Mouse (Mus musculus): ENCODE results near the gene Zcchc7.
"Not testable (repeated sequence)": the region's sequence is repeated elsewhere in the genome, so short reads cannot be mapped to it uniquely, and the experiment has no call there.

Gene Zcchc7

DNA sequence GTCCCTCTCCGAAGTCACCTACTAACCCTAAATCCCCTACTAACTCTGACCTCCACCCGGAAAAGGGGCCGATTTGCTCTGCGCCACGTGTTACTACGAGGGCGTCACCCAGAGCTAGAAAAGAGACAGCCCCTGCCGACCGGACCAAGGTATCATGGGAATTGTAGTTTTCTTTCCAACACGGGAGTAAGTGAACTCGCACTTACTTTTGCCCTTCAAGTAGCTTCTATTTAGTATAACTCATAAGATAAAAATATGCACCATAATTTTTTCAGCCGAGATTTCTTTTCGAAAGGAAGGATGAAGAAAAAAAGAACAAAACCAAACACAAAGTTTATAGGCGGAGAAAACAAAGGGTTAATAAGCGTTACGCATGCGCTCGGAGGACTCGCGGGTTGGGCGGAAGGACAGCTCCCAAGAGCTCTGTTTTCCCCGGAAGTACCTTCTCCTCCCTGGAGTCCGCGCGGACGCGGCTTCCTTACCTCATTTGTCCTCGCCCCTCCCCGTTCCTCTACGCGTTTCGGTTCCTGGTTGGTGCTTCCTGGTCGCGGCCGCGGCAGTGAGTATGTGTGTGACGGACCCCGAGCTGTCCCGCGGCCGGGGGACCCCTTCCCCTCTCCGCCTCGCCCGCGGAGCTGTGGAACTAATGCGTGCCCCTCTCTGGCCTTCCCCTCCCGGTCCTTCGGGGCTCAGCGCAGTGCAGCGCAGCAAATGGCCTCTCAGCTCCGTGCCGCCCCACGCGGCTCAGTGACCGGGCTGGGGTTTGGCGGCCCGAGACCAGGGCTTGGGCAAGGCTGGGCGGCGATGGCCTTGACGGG is 666 bp downstream of the Zcchc7 start:
- in situ Hi-C loops (cut with MboI; ENCODE audit: low sequenced_read_pairs) = no loop called here

GRCm38 (mm10) chr4:44757131-44757530 is 1.5 kb downstream of the Zcchc7 start:
- in situ Hi-C loops (cut with MboI; ENCODE audit: low sequenced_read_pairs) = not testable (repeated sequence)

GRCm38 (mm10) chr4:44774890-44775289 is 19.2 kb downstream of the Zcchc7 start:
- in situ Hi-C loops (cut with MboI; ENCODE audit: low sequenced_read_pairs) = no loop called here

- in situ Hi-C loops (cut with MboI; ENCODE audit: low sequenced_read_pairs) = no loop called here
These were observed 21.0 kb downstream of the Zcchc7 start for GRCm38 (mm10) chr4:44776651-44777050.

- in situ Hi-C loops (cut with MboI; ENCODE audit: low sequenced_read_pairs) = no loop called here
These were observed 21.4 kb downstream of the Zcchc7 start for GRCm38 (mm10) chr4:44777101-44777500.

- in situ Hi-C loops (cut with MboI; ENCODE audit: low sequenced_read_pairs) = no loop called here
These were observed 22.0 kb downstream of the Zcchc7 start for GRCm38 (mm10) chr4:44777711-44778110.

- in situ Hi-C loops (cut with MboI; ENCODE audit: low sequenced_read_pairs) = no loop called here
These were observed 22.6 kb downstream of the Zcchc7 start for GRCm38 (mm10) chr4:44778316-44778715.

- in situ Hi-C loops (cut with MboI; ENCODE audit: low sequenced_read_pairs) = no loop called here
These were observed 24.9 kb downstream of the Zcchc7 start for GRCm38 (mm10) chr4:44780462-44781157.

GRCm38 (mm10) chr4:44781494-44781893 is 25.8 kb downstream of the Zcchc7 start:
- in situ Hi-C loops (cut with MboI; ENCODE audit: low sequenced_read_pairs) = no loop called here

DNA sequence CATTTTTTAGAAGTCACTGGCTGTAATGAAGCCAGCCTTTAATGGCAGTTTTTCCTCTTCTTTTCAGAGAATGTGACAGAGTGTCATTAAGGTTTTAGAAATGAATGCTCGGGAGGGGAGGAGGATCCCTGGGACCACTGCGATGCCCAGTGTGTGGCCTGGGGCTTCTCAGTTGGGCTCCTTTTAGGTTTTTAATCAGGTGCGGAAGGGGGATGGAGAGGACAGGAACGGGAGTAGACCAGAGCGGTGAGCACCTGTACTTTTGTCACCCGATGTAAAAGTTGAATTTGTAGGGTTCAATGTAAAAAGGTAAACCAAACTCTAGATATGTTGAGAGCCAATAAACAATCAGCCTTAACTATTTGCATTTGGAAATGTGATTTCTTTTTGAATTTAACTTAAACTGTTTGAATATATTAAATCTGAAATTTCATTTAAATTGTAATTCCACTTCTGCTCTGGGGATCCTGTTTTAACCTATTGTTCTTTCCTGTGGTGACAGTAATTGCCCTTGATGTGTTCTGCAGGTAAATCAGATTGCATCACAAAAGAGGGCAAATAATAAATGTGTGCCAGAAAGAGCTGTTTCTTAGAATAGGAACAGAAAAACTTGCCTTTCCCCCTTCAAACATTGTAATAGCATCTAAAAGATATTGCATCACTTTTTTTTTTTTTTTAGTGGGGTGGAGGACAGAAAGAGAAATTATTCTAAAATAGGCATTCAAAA is 28.1 kb downstream of the Zcchc7 start:
- in situ Hi-C loops (cut with MboI; ENCODE audit: low sequenced_read_pairs) = no loop called here

- in situ Hi-C loops (cut with MboI; ENCODE audit: low sequenced_read_pairs) = no loop called here
These were observed 57.2 kb downstream of the Zcchc7 start for GRCm38 (mm10) chr4:44812855-44813254.

DNA sequence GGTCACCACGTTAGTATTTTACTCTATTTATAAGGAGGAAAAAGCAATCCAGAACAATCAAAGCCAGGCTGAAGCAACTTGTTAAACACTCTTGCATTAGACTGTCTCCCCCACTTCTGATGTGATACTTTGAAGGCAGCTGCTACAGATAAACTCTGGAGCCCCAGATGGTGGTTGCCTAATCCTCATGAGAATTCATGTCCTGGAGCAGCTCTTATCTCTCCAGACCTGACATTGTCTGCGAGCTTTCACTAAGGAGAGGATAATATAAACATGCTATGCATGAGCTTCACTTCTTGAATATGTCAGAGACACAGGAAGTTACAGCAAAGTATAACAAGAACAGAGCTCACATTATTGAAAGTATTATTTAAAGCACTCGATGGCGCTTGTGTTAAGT is 58.1 kb downstream of the Zcchc7 start:
- in situ Hi-C loops (cut with MboI; ENCODE audit: low sequenced_read_pairs) = no loop called here

DNA sequence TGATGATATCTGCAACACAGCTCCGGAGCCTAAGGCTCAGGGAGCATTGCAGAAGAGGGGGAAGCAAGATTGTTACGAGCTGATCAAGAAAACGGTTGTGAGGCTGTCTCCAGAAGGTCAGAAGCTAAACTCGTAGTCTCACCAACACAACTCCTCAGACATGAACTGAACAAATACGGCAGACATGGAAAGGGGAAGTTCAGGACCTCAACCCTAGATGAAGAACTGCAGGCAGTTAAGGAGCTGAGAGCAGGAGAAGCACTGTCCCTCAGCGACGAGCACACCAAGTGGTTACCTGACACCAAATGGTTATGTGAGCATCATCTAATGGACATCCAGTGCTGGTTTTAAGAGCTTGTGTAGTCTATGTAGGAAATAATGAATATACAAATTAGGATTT is 60.9 kb downstream of the Zcchc7 start:
- in situ Hi-C loops (cut with MboI; ENCODE audit: low sequenced_read_pairs) = no loop called here

DNA sequence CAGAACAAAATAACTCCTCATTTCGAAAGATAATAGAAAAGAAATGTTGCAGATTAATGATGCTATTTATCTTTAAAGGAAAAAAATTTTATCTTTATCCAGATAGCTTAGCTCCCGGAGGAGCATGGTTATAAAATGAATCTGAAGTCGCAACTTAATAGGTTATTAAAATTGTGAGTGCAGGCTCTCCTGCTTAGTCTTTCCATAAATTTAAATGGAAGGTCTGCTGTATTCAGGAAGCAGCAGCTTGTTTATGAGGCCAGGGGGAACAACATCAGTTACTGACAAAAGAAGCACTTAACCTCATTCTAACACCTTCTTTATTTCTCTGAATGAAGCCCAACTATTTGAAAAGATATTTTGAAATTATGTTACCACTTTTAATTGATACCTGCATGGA is 74.9 kb downstream of the Zcchc7 start:
- in situ Hi-C loops (cut with MboI; ENCODE audit: low sequenced_read_pairs) = no loop called here

DNA sequence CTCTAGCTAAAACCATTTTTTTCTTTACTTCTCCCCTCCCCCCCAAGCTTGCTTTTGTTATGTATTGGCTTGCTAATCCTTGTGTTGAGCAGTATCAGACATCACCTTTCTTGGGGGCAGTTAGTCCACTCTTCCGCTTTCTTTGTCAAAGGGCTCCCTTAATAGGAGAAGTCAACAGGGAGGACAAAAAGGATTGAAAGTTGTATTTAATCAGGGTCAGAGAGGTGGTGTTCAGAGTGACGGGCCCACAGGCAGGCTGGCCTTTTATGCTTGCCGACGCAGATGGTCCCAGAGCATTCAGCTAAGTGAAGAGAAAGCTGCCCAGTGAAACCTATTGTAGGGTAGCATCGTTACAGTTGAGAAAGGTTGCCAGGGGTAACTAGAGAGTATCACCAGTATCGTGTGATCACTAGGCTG is 96.2 kb downstream of the Zcchc7 start:
- in situ Hi-C loops (cut with MboI; ENCODE audit: low sequenced_read_pairs) = no loop called here

DNA sequence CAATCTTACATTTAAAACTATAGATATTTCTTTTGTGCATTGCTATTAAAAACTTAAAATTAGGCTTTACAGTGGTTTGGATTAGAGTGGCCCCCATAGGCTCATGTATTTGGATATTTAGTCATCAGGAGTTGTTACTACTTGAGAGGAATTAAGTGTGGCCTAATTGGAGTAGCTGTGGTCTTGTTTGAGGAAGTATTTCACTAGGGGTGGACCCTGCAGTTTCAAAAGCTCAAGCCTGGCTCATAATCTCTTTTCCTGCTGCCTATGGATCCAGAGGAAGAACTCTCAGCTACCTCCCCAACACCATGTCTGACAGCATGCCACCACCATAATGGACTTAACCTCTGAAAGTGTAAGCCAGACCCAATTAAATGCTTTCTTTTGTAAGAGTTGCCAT is 115.9 kb downstream of the Zcchc7 start:
- in situ Hi-C loops (cut with MboI; ENCODE audit: low sequenced_read_pairs) = no loop called here

DNA sequence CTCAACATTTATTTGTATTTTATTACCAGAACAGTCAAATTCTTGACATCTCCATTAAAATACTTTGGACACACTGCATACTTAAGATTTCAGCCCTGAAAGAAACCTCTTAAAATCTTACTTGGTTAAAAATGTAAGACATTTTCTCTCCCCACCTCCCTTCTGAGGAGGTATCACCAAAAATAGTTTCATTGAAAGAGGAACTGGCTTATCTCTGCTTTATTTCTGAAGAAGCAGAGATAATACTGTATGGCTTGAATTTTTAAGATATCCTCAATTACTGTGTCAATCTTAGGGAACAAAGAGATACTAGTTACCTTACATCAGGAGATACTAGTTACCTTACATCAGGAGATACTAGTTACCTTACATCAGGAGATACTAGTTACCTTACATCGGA is 116.4 kb downstream of the Zcchc7 start:
- in situ Hi-C loops (cut with MboI; ENCODE audit: low sequenced_read_pairs) = no loop called here

- in situ Hi-C loops (cut with MboI; ENCODE audit: low sequenced_read_pairs) = no loop called here
These were observed 124.5 kb downstream of the Zcchc7 start for GRCm38 (mm10) chr4:44880065-44880623.

DNA sequence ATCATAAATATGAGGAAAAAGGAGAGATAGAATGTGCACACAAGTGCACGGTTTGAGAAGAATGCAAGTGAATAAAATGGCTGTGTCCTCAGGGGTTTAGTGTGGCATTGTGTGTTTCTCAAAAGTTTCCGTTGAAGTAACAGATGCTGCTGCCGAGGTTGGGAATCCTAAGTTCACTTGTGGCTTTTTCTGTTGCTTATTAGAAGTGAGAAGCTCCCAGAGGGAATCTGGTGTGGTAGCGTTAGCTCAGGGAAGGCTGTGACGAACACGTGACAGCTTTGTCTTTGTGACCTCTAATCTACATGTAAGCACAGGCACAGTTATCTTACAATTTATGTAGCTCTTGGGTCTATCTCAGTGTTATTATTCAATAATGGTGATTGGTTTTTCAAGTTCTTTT is 130.5 kb downstream of the Zcchc7 start:
- in situ Hi-C loops (cut with MboI; ENCODE audit: low sequenced_read_pairs) = no loop called here

DNA sequence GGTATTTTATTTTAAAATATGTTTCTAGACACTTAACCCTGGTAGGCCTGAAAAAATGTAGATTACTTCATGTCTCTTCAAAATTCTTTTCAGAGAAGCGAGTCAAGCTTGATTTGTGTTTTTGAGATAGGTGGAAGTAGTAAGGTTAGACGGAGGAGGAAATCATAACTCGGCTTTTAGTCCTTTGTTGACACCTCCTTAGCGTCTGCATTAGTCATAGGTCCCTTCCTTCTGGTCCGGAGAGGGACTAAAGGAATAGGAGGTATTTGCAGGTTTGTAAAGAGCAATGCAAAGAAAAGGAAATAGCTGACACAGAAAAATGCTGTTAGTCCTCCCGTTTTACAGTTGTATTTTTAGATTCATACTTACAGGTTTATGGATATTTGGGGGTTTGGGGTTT is 135.7 kb downstream of the Zcchc7 start:
- in situ Hi-C loops (cut with MboI; ENCODE audit: low sequenced_read_pairs) = no loop called here

DNA sequence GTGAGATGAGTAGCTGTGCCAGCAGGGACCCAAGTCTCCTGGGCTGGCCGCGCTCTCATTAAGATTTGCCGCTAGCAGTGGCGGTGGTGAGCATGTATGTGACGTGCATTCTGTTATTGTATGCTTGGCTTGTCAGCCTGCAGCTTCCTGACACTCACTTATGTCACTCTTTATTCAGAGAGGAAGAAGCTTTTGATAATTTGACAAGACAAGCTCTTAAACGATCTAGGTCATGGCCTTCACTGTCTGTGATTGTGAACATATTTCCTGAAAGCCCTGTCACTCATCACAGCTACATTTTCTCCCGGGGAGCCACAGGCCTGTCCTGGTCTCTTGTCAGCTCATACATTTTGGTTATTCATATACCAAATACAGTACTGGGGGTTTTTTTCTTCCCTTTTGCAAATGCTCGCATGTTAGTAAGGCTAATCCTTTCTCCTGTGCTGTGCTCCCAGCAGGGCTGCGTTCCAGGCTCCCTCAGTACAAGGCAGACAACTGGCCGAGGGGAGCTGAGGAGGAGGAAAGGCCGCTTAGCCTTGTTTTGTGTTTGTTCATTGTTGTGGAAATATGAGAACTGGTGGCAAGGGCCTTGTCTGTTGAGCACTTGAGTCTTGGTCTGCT is 150.1 kb downstream of the Zcchc7 start:
- in situ Hi-C loops (cut with MboI; ENCODE audit: low sequenced_read_pairs) = no loop called here
